Mouse (Mus musculus) layer of hippocampus, postnatal 25 days (tissue): Measurements from ENCODE around the gene Aco2. TPM values are rescaled to one million over a fixed set of nuclear protein-coding genes. Genes with fewer than 3 reads are reported as not detected.

Experiments
- DNase-seq, 2 experiments: peaks; one replicate each; pipeline ENCODE4 v3.0.0; 2022; ENCODE audit warnings: mixed read lengths in 2 of 2, low spot score in 1 of 2; ENCODE audit errors: extremely low spot score in 1 of 2
- total RNA-seq, 2 experiments: library from RNA; stranded (reverse); gene quantifications; 2 replicates each; pipeline ENCODE4 v1.2.3; 2021

Gene Aco2
- total RNA-seq, 2 experiments from 2014 or later, result 475 to 495 TPM

GRCm38 (mm10) chr15:81917201-81917600 is 45.1 kb downstream of the Aco2 start:
- no peak for DNase-seq

GRCm38 (mm10) chr15:81917621-81918463 is 45.7 kb downstream of the Aco2 start:
- peak; percentile 61 to 88 for DNase-seq

- no peak for DNase-seq
Observed at GRCm38 (mm10) chr15:81919062-81919461, 47.0 kb downstream of the Aco2 start.

- DNase-seq, result no peak
Observed at GRCm38 (mm10) chr15:81920546-81921217, 48.6 kb downstream of the Aco2 start.

- no peak for DNase-seq
Observed at GRCm38 (mm10) chr15:81921255-81921654, 49.1 kb downstream of the Aco2 start.

GRCm38 (mm10) chr15:81924933-81925332 is 52.8 kb downstream of the Aco2 start:
- no peak for DNase-seq

GRCm38 (mm10) chr15:81925760-81926445 is 53.8 kb downstream of the Aco2 start, which contains the start of gene Polr3h:
TSS of gene Polr3h (minus strand) at chr15:81926240.
- peak; percentile 68 to 72 for DNase-seq

GRCm38 (mm10) chr15:81926446-81926822 is 54.3 kb downstream of the Aco2 start:
- DNase-seq, result no peak

- DNase-seq, result no peak
Observed at GRCm38 (mm10) chr15:81927741-81928140, 55.6 kb downstream of the Aco2 start.

- DNase-seq, result no peak
Observed at GRCm38 (mm10) chr15:81928277-81928676, 56.2 kb downstream of the Aco2 start.

- peak in 1 of 2 experiments; percentile 45 for DNase-seq
Observed at GRCm38 (mm10) chr15:81932951-81933470, 60.9 kb downstream of the Aco2 start.

- no peak for DNase-seq
Observed at GRCm38 (mm10) chr15:81933986-81934385, 61.9 kb downstream of the Aco2 start.

GRCm38 (mm10) chr15:81935869-81936637 is 63.9 kb downstream of the Aco2 start:
- DNase-seq, result no peak

- peak in 1 of 2 experiments; percentile 49 for DNase-seq
Observed at GRCm38 (mm10) chr15:81936679-81937078, 64.6 kb downstream of the Aco2 start, which contains the start of gene Csdc2. TSS of gene Csdc2 (plus strand) at chr15:81936759.

GRCm38 (mm10) chr15:81937098-81937972 is 65.2 kb downstream of the Aco2 start:
- DNase-seq, result peak in 1 of 2 experiments; percentile 59

GRCm38 (mm10) chr15:81938246-81938645 is 66.1 kb downstream of the Aco2 start:
- DNase-seq, result peak in 1 of 2 experiments; percentile 67

- no peak for DNase-seq
Observed at GRCm38 (mm10) chr15:81939157-81939715, 67.1 kb downstream of the Aco2 start.

GRCm38 (mm10) chr15:81939774-81940173 is 67.7 kb downstream of the Aco2 start:
- DNase-seq, result no peak

- DNase-seq, result no peak
Observed at GRCm38 (mm10) chr15:81940219-81940618, 68.1 kb downstream of the Aco2 start.
